Mouse (Mus musculus): ENCODE measurements at regions not wholly inside any gene's neighbourhood (a gene's known extent, or its start where the extent isn't known, plus 50 kb on each side); places are given as distances from the start of the nearest gene placed in this dataset.

DNA sequence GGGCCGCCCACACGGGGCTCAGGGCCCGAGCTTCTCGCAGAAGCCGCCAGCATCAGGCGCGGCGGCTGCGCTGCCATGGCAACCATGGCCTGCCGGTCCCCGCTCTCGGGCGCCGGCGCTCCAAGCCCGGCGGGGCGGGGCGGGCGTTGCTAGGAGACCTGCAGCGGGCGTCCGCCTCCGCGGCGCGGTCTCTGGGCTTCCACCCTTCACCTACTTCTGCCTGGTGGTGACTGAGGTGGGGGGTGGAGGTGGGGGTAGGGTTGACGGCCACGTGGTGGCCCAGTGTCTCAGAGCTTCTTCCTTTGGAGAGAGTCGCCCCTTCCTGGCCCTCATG, 64.5 kb upstream of the Foxn3 start:
- TF ChIP-seq CTCF (IDR thresholded peaks at IDR 0.05; ENCODE audit: borderline replicate concordance, extremely low read depth, insufficient read depth, insufficient read length): no peak
- TF ChIP-seq POLR2A (IDR thresholded peaks at IDR 0.05; ENCODE audit: borderline replicate concordance, extremely low read depth, insufficient read depth, insufficient read length, poor library complexity, severe bottlenecking): peak; percentile 35; the same call in 1 of the 2 replicates

Data from brain, embryonic 14.5 days (tissue).